Mouse (Mus musculus): ENCODE measurements around the gene Numbl. TPM values are rescaled to one million over a fixed set of nuclear protein-coding genes. Genes with fewer than 3 reads are reported as not detected.
A peak's percentile ranks its signal among the peaks of the same experiment; 100 is the strongest.

Gene Numbl
- polyA plus RNA-seq, 1 experiment from 2014 or later: 22.9 TPM

DNA sequence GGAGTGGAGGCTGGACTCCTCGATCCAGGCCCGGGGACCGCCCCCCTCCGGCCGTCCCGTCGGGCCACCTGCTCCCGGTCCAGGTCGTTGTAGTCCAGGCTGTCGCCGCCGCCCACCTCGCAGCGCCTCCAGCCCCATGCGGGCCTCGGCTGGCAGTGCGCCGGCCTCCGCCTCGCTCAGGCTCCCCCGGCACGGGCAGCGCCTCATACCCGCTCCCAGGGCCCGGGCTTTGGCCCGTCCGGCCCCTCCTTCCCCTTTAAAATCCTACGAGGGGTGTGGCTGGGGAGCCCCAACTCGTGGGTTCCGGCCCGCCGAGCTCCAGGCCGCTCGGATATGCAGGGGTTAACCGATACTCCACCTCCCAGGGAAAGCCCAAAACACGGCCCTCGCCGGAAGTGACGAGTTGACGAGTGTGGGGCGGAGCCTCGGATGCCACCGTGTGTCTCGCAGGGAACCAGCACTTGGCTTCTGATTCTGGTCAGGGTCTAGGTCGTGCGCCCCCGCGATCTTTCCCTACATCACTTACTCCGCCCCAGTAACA, 29.9 kb upstream of the Numbl start, which contains the start of gene Itpkc:
Itpkc (minus strand) TSS at position 381 of the 541 bp plus-strand sequence.
- H3K9ac ChIP-seq (ENCODE audit: low read length): peak within 1 kb of the TSS; percentile 79
- peaks cover 38% of the 10 kb centered on the region for H3K4me1 ChIP-seq (ENCODE audit: control insufficient read depth, insufficient read depth, low read length)
- no peaks in the 10 kb centered on the region for H3K36me3 ChIP-seq (ENCODE audit: control insufficient read depth, insufficient read depth, low read length)
- H3K27me3 ChIP-seq (replicated peaks; ENCODE audit: control insufficient read depth, insufficient read depth, low read length): no peaks in the 10 kb centered on the region
- H3K4me3 ChIP-seq (ENCODE audit: low read depth, low read length): peak within 1 kb of the TSS; percentile 66
- peak within 1 kb of the TSS; percentile 70 for H3K27ac ChIP-seq (ENCODE audit: low read depth, low read length)
- DNase-seq (ENCODE audit: low spot score) (peak; percentile 98), ATAC-seq (peak; percentile 84)
- 0% methylated on average over 45 of the region's 49 CpGs for WGBS
- H3K9me3 ChIP-seq (replicated peaks; ENCODE audit: control insufficient read depth, low read length): no peaks in the 10 kb centered on the region
- peak within 1 kb of the TSS; percentile 92 for H3K4me2 ChIP-seq (ENCODE audit: low read length)

DNA sequence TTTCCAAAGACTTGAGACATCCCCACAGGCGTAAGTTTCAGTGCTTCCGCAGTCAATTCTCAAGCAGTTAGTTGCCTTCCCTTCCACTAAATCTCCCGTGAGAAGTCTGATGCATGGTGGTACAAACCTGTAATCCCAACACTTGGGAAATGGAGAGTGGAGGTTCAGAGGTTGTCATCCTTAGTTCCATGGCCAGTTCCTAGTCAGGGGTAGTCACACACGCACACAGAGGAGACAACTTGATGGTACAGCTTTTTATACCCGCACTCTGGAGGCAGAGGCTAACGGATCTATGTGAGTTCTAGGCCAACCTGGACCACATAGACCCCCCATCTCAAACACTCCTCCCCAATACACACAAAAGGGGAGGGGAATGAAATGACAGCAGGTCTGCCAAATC, 29.4 kb upstream of the Numbl start:
- Histone ChIP-seq H3K36me3 (ENCODE audit: control insufficient read depth, insufficient read depth, low read length) (no peaks in the 10 kb centered on the region), H3K4me3 (ENCODE audit: low read depth, low read length) (peak overlapping the region; percentile 66), H3K9ac (ENCODE audit: low read length) (peak overlapping the region; percentile 79), H3K9me3 (replicated peaks; ENCODE audit: control insufficient read depth, low read length) (no peaks in the 10 kb centered on the region), H3K4me1 (ENCODE audit: control insufficient read depth, insufficient read depth, low read length) (peaks cover 43% of the 10 kb centered on the region), H3K4me2 (ENCODE audit: low read length) (peak overlapping the region; percentile 92), H3K27ac (ENCODE audit: low read depth, low read length) (peak overlapping the region; percentile 70), H3K27me3 (replicated peaks; ENCODE audit: control insufficient read depth, insufficient read depth, low read length) (no peaks in the 10 kb centered on the region)
- DNase-seq (ENCODE audit: low spot score) (no peak), ATAC-seq (no peak)
- 15% methylated on average over 6 of the region's 6 CpGs for WGBS

DNA sequence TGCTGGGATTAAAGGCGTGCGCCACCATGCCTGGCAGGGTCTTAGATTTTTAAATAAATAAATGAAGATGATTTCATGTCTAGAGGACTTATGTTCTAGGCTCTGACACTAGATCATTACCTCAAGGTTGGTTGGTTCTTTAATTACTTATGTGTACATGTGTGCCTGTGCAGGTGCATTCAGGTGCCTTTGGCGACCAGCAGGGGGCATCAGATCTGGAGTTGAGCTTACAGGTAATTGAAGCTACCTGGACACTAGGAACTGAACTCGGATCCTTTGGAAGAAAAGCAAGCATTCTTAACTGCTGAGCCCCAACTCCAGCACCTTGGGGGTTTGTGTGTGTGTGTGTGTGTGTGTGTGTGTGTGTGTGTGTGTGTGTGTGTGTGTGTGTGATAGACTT, 27.5 kb upstream of the Numbl start:
- H3K4me1 ChIP-seq (ENCODE audit: control insufficient read depth, insufficient read depth, low read length): peaks cover 28% of the 10 kb centered on the region
- 73% methylated on average over 4 of the region's 4 CpGs for WGBS

DNA sequence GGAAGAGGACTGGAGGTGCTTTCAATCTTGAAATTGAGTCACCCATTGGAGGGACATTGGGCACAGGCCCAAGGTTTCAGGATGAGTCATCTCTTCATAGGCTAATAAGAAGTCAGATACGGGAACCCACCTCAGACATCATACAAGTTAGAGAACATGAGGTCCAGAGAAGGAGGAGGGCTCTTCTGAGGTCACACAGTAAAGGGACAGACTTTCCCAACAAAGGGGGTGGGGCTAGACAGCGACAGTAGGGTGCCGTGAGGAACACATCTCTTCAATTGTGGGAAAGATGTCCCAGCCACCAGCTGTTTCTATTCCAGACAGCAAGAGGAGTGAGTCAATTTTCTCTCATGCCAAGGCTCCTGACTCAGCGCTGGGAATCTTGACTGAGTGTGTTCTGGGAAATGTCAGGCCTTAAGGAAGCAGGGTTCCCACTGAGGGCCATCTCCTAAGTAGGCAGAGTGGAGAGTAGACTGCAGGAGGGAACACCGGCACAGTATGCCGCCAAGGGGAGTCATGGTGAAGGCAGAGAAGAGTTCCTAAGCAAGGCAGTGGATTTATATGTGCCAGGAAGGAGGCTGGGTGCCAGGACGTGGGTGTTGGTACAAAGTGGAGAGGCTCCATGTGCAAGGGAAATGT, 26.4 kb upstream of the Numbl start:
- DNase-seq (ENCODE audit: low spot score) (no peak), ATAC-seq (no peak)
- H3K9me3 ChIP-seq (replicated peaks; ENCODE audit: control insufficient read depth, low read length): no peaks in the 10 kb centered on the region
- peaks cover 17% of the 10 kb centered on the region for H3K4me1 ChIP-seq (ENCODE audit: control insufficient read depth, insufficient read depth, low read length)
- H3K27ac ChIP-seq (ENCODE audit: low read depth, low read length): no peak overlapping the region
- 79% methylated on average over 7 of the region's 7 CpGs for WGBS
- no peak overlapping the region for H3K9ac ChIP-seq (ENCODE audit: low read length)
- H3K4me3 ChIP-seq (ENCODE audit: low read depth, low read length): no peak overlapping the region
- no peaks in the 10 kb centered on the region for H3K27me3 ChIP-seq (replicated peaks; ENCODE audit: control insufficient read depth, insufficient read depth, low read length)
- no peaks in the 10 kb centered on the region for H3K36me3 ChIP-seq (ENCODE audit: control insufficient read depth, insufficient read depth, low read length)
- no peak overlapping the region for H3K4me2 ChIP-seq (ENCODE audit: low read length)

More for the DNA sequence above, 27.5 kb upstream of the Numbl start:
- H3K36me3 ChIP-seq (ENCODE audit: control insufficient read depth, insufficient read depth, low read length): no peaks in the 10 kb centered on the region
- no peaks in the 10 kb centered on the region for H3K9me3 ChIP-seq (replicated peaks; ENCODE audit: control insufficient read depth, low read length)
- no peaks in the 10 kb centered on the region for H3K27me3 ChIP-seq (replicated peaks; ENCODE audit: control insufficient read depth, insufficient read depth, low read length)
- ATAC-seq (no peak), DNase-seq (ENCODE audit: low spot score) (no peak)
- no peak overlapping the region for H3K4me2 ChIP-seq (ENCODE audit: low read length)
- H3K9ac ChIP-seq (ENCODE audit: low read length): no peak overlapping the region
- H3K27ac ChIP-seq (ENCODE audit: low read depth, low read length): no peak overlapping the region
- H3K4me3 ChIP-seq (ENCODE audit: low read depth, low read length): no peak overlapping the region

DNA sequence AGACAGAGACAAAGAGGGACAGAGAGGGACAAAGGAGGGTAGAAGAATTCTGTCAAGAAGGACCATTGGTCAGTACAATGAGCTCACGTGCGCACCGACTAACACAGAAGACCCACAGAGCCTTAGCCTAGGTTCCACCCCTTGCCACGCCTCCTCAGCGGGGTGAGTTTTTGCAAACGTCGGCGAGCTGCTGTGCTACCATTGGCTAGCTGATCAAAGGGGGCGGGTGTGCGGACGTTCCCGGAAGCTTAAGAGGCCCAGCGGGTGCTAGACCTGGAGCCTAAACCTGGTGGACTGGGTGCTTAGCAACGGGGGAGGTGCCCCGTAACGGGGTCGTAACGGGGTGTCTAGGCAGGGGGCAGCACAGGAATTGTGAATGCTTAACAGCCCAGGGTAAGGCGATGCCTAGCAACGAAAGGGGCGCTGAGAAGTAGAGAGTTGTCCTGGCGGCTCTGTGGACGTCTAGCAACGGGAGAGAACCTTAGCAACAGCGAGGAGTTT, 25.4 kb upstream of the Numbl start, which contains the start of gene Coq8b:
Coq8b (plus strand) TSS at position 243 of the 501 bp plus-strand sequence.
- no peaks in the 10 kb centered on the region for H3K36me3 ChIP-seq (ENCODE audit: control insufficient read depth, insufficient read depth, low read length)
- 0% methylated on average over 25 of the region's 25 CpGs for WGBS
- peak within 1 kb of the TSS; percentile 68 for H3K4me2 ChIP-seq (ENCODE audit: low read length)
- H3K4me3 ChIP-seq (ENCODE audit: low read depth, low read length): peak within 1 kb of the TSS; percentile 50
- no peaks in the 10 kb centered on the region for H3K27me3 ChIP-seq (replicated peaks; ENCODE audit: control insufficient read depth, insufficient read depth, low read length)
- H3K9ac ChIP-seq (ENCODE audit: low read length): peak within 1 kb of the TSS; percentile 57
- ATAC-seq: peak; percentile 94
- peaks cover 7% of the 10 kb centered on the region for H3K4me1 ChIP-seq (ENCODE audit: control insufficient read depth, insufficient read depth, low read length)
- H3K27ac ChIP-seq (ENCODE audit: low read depth, low read length): peak within 1 kb of the TSS; percentile 79
- DNase-seq (ENCODE audit: low spot score): peak; percentile 98
- H3K9me3 ChIP-seq (replicated peaks; ENCODE audit: control insufficient read depth, low read length): no peaks in the 10 kb centered on the region

DNA sequence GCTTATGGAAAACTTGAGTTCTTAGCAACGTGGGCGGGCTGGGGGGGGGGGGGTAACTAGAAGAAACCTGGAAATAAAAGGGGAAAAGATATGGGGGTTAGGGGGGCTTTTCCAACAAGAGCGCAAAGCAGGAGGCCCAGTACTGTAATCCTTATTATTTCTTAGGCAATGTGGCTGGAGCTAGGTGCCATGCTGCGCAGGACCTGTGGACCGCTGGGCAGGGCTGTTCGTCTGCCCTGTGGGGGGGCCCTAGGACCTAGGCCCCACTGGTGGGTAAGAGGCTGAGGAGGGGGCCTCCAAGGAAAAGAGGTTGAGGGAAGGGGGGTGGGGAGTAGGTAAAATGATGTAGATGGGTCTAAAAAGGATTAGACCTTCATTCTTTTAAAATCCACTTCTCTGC, 24.9 kb upstream of the Numbl start:
- DNase-seq (ENCODE audit: low spot score): peak; percentile 23

DNA sequence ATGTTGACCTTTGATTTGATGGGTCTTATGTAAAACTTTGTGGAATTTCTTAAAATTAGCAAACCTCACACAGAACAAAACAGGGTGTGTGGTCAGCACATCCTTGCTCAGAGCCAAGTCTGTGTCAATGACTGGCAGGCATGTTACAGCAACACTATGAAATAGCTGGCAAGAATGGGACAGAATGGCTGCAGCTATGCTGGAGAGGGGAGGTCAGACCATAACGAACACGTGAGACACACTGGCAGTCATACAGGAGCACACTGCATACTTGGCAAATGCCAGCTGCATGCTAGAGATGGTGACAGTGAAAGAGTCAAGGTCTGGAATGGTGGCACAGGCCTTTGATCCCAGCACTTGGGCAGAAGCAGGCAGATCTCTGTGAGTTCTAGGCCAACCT, 22.5 kb upstream of the Numbl start:
- no peaks in the 10 kb centered on the region for H3K27me3 ChIP-seq (replicated peaks; ENCODE audit: control insufficient read depth, insufficient read depth, low read length)
- WGBS: 81% methylated on average over 2 of the region's 2 CpGs
- no peak overlapping the region for H3K27ac ChIP-seq (ENCODE audit: low read depth, low read length)
- no peak overlapping the region for H3K4me3 ChIP-seq (ENCODE audit: low read depth, low read length)
- H3K36me3 ChIP-seq (ENCODE audit: control insufficient read depth, insufficient read depth, low read length): peaks cover 12% of the 10 kb centered on the region
- ATAC-seq (no peak), DNase-seq (ENCODE audit: low spot score) (no peak)
- no peak overlapping the region for H3K4me2 ChIP-seq (ENCODE audit: low read length)
- no peak overlapping the region for H3K9ac ChIP-seq (ENCODE audit: low read length)
- peaks cover 7% of the 10 kb centered on the region for H3K4me1 ChIP-seq (ENCODE audit: control insufficient read depth, insufficient read depth, low read length)
- H3K9me3 ChIP-seq (replicated peaks; ENCODE audit: control insufficient read depth, low read length): no peaks in the 10 kb centered on the region

More for the DNA sequence above, 24.9 kb upstream of the Numbl start:
- Histone ChIP-seq H3K9ac (ENCODE audit: low read length) (peak overlapping the region; percentile 57), H3K4me3 (ENCODE audit: low read depth, low read length) (peak overlapping the region; percentile 50), H3K4me2 (ENCODE audit: low read length) (peak overlapping the region; percentile 68), H3K27me3 (replicated peaks; ENCODE audit: control insufficient read depth, insufficient read depth, low read length) (no peaks in the 10 kb centered on the region), H3K27ac (ENCODE audit: low read depth, low read length) (peak overlapping the region; percentile 56; the same call in 1 of the 2 replicates), H3K36me3 (ENCODE audit: control insufficient read depth, insufficient read depth, low read length) (no peaks in the 10 kb centered on the region), H3K4me1 (ENCODE audit: control insufficient read depth, insufficient read depth, low read length) (peaks cover 7% of the 10 kb centered on the region), H3K9me3 (replicated peaks; ENCODE audit: control insufficient read depth, low read length) (no peaks in the 10 kb centered on the region)
- ATAC-seq: peak; percentile 35
- WGBS: 2% methylated on average over 6 of the region's 6 CpGs

DNA sequence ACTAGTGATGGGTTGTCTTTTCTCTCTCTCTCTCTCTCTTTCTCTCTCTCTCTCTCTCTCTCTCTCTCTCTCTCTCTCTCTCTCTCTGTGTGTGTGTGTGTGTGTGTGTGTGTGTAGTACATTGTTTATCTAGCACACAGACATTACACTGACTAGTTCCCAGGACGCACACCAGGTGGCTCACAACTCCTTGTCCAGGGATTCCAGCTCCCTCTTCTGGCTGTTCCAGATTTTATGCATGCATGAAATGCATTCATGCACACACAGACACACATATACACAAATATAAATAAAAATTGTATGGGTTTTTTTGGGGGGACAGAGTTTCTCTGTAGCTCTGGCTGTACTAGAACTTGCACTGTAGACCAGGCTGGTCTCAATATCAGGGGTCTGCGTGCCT, 20.7 kb upstream of the Numbl start:
- WGBS: 81% methylated on average over 2 of the region's 2 CpGs
- DNase-seq (ENCODE audit: low spot score) (no peak), ATAC-seq (no peak)
- peaks cover 7% of the 10 kb centered on the region for H3K4me1 ChIP-seq (ENCODE audit: control insufficient read depth, insufficient read depth, low read length)
- no peak overlapping the region for H3K27ac ChIP-seq (ENCODE audit: low read depth, low read length)
- no peaks in the 10 kb centered on the region for H3K27me3 ChIP-seq (replicated peaks; ENCODE audit: control insufficient read depth, insufficient read depth, low read length)
- peaks cover 27% of the 10 kb centered on the region for H3K36me3 ChIP-seq (ENCODE audit: control insufficient read depth, insufficient read depth, low read length)
- H3K4me3 ChIP-seq (ENCODE audit: low read depth, low read length): no peak overlapping the region
- H3K4me2 ChIP-seq (ENCODE audit: low read length): no peak overlapping the region
- no peaks in the 10 kb centered on the region for H3K9me3 ChIP-seq (replicated peaks; ENCODE audit: control insufficient read depth, low read length)
- no peak overlapping the region for H3K9ac ChIP-seq (ENCODE audit: low read length)

DNA sequence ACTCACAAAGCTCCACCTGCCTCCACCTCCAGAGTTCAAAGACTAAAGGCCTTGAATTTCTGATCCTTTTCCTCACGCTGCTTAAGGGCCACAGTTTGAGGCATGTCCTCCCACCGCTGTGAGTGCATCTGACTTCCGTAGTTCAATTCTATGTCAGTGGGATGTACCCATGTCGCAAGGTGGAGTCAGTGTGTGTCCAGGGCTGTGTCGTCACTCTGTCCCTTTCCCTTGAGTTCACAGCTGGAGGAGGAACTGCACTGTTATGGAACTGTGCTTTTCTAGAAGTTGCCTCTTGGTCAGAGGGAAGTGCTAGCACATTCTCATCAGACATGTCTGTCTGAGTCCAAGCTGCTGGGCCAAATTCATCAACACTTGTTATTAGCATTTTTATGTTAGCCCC, 19.7 kb upstream of the Numbl start:
- ATAC-seq (no peak), DNase-seq (ENCODE audit: low spot score) (no peak)
- Histone ChIP-seq H3K36me3 (ENCODE audit: control insufficient read depth, insufficient read depth, low read length) (peaks cover 30% of the 10 kb centered on the region), H3K27me3 (replicated peaks; ENCODE audit: control insufficient read depth, insufficient read depth, low read length) (no peaks in the 10 kb centered on the region), H3K4me1 (ENCODE audit: control insufficient read depth, insufficient read depth, low read length) (peaks cover 3% of the 10 kb centered on the region), H3K4me3 (ENCODE audit: low read depth, low read length) (no peak overlapping the region), H3K9ac (ENCODE audit: low read length) (no peak overlapping the region), H3K4me2 (ENCODE audit: low read length) (no peak overlapping the region), H3K9me3 (replicated peaks; ENCODE audit: control insufficient read depth, low read length) (no peaks in the 10 kb centered on the region), H3K27ac (ENCODE audit: low read depth, low read length) (no peak overlapping the region)
- WGBS: 95% methylated on average over 5 of the region's 5 CpGs
